Mouse (Mus musculus): Measurements from ENCODE around the gene Ica1. TPM values are rescaled to one million over a fixed set of nuclear protein-coding genes. Genes with fewer than 3 reads are reported as not detected.

Gene Ica1
- polyA plus RNA-seq, 2 experiments from 2014 or later, result 4.0 to 4.3 TPM

- ATAC-seq, result no peak
Observed at GRCm38 (mm10) chr6:8741659-8742058, 36.6 kb downstream of the Ica1 start.

DNA sequence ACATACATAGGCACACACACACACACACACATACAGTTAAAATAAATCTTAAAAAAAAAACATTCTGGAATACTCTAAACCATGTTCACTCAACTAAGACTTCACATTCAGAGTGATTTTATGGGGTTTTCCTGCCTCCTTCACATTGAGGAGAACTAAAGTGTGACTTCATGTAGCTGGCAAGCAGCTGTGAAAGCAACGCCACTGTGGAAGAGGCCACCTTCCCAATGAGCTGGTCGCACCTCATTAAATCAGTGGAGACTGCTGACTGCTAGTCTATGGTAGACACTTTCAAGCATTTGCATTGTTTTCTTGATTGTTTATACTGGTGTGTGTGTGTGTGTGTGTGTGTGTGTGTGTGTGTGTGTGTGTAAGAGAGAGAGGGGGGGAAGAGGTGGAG is 38.2 kb downstream of the Ica1 start:
- ATAC-seq, result no peak

DNA sequence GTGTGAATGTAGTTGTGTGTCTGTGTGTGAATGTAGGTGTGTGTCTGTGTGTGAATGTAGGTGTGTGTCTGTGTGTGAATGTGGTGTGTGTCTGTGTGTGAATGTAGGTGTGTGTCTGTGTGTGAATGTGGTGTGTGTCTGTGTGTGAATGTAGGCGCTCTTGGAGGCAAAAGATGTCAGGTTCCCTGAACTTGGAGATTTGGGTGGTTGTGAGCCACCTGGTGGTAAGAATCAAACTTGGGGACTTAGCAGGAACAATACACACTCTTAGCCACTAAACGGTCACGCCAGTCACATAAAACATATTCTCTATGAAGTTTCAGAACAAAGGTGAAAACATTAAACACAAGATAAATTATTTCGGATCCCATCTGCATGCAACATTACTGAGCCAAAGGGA is 39.9 kb downstream of the Ica1 start:
- ATAC-seq, result no peak

DNA sequence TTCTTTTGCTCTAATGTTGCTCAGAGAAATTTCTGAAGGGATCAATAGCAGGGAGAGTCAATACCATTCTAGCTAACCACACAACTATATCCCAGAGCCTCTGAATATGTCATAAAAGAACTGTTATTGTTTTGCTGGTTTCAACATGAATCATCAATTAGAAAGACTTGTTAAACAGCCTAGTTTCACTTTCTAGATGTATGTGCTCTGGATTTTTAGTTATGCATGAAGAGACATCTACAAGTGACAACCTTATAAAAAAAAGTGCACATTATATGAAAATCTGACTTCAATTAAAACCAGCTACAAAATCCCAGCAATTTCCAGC is 41.8 kb downstream of the Ica1 start:
- peak; percentile 4 for ATAC-seq

DNA sequence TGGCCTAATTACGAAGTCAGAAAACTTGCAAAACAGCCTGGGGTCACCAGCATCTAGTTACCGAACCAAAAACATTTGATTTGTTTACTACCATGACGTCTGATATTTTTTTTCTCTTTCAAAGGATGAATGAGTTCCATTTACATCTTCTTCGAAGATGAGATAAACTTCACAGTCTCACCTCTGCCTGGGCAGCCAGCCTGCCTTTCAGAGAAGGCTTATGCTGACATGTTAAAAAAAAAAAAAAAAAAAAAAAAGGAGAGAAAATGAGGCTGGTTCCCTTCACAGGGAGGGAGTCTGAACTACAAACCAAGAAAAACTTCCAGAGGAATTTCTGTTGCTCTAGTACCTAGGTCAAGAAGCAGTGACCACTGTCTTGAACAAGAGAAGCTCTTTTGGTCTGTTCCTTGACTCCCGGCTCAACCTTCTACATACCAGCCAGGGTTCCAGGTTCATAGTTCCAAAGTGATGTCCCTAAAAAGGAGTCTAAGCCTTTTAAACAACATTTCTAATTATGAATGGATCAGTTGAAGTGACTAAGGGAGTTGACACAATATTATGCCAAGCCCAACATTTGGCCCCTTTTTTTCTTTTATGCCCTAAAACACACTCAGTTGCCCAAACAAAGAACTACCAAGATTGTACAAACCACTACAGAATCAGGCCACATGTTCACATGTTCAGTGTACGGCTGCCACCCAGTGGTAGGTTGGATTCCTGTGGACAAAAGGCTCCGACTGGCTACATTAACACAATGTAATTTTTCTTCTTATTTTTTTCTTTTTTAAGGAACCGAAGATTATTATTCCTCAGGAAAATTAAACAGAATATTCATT is 42.4 kb downstream of the Ica1 start:
- peak; percentile 78 for ATAC-seq

GRCm38 (mm10) chr6:8735044-8735443 is 43.2 kb downstream of the Ica1 start:
- ATAC-seq, result peak; percentile 50

DNA sequence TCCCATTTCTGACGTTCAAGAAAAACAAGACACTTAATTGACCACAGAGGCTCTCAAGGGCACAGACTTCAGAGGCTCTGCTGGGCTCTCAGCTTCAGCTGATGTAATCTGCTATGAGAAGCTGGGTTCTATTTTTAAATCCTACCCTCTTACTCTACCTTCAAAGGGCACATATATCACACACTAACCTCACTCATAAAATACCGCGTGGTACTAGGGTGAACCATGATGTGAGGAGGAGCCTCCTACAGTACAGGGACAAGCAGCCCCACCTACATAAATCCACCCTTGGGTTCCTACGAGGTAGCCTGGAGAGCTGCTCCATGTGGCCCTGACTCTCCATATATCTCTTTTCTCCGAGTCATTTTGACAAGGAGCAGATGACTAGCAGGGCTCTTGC is 45.8 kb downstream of the Ica1 start:
- no peak for ATAC-seq

DNA sequence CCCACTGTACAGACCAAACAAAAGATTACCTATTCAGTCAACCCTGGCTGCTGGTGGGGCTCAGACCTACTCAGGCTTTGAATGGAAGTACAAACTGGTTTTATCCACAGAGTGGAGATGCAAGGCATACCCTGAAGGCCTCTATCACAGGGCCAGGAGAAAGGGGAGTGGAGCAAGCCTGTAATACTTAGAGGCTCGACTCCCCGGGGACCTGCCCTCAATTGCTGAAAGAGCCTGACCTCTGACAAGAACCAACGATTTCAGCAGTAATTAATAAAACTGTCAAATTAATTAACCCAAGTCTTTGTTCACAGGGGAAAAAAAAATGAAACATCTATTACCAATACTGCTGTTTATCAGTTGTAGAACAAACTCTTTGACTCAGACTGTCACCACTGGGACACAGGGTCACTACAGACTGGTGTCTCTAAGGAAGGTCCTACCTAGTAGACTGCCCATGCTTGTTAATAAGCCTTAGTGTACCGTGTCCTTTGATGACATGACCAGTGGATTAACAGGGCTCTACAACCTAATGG is 46.6 kb downstream of the Ica1 start:
- no peak for ATAC-seq

- ATAC-seq, result no peak
Observed at GRCm38 (mm10) chr6:8730433-8730832, 47.9 kb downstream of the Ica1 start.

DNA sequence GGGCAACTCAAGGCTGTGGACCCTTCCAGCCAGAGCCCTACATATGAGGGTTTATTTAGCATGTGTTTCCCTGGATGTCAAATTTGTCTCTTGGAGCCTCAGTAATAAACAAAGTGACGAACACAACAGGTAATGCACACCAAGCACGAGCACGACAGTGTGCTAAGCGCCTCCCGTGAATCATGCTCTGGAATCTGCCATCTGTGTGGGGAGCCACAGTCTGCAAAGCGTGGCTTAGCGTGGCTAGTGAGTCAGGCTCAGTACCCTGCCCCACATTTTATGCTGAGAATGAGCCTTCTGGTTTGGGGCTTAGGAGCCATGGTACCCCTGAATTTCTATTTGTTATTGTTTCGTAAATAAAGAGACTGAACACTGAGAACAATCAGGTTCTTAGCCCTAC is 50.5 kb downstream of the Ica1 start:
- no peak for ATAC-seq

DNA sequence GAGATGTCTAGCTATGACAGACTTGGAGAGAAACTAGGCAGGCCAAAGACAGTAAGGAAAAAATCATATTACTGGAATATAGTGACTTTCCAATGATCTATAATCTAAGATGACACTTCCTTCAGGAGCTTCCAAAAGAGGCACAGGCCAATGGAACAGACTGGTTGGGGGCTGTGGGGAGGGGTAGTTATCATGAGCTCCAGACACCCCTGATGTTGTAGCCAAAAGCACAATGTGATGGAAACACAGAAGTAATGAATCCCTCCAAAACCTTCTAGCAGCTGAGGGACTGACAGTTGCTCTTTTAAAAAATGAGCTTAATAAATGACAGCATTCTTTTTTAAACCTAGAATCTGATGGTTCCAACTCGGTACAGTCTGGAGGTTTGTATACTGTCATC is 52.7 kb downstream of the Ica1 start:
- no peak for ATAC-seq

- no peak for ATAC-seq
Observed at GRCm38 (mm10) chr6:8719692-8720091, 58.6 kb downstream of the Ica1 start.

DNA sequence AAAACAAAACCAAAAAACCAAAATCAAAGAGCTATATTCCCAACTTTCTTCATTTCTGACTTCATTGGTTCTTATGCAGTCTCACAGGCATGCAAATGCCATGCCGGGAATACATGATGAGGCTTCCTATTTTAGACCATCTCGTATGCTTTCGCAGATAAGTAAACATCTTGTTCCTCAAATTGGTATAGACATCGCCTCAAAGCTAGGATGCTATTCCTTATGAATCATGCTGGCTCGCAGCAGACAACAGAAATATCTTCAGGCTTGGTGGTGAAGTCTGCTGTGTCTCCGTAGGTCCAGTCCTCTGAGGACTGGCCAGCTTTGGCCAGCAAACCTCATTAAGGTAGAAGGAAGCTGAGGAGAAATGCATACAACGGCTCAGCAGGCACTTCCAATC is 60.3 kb downstream of the Ica1 start:
- ATAC-seq, result no peak

GRCm38 (mm10) chr6:8716539-8716938 is 61.7 kb downstream of the Ica1 start:
- no peak for ATAC-seq

GRCm38 (mm10) chr6:8711246-8711645 is 67.0 kb downstream of the Ica1 start:
- no peak for ATAC-seq

DNA sequence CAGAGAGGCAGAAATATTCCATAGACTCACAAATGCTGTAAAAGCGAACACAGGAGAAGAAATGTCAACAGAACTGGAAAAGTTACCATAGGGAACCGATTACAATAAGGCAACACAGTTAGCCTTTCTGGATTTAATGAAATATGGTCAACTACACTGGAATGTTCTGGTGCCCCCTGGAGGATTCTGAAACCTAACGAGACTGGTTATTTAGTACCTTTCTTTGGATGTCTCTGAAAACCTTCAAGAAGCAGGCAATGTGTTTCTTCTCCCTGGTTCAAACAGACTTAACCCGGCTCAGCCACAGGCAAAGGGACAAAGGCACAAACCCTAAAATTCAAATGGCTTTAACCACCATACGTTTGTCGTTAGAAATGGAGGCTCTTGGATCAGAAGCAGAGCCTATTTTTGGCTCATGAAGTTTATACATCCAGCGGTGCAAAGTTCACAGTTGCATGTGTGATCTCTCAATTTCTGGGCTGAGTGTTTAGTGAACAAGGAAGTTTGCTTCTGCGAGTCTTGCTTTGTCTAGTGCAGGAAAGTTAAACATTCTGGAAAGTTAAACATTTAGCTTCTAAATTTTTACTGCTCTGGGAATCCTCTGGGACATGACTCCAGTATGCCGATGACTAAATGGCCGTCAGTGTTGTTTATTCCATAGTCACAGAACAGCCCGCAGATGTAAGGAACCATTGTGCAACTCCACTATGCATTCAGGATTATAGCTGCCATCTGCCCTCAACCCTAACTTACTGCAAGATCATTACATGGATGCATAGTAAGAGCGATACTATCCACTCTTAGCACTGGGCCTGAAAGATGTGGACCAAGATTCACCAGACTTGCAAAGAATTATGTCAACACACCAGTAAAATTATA is 83.4 kb downstream of the Ica1 start:
- ATAC-seq, result peak; percentile 80

DNA sequence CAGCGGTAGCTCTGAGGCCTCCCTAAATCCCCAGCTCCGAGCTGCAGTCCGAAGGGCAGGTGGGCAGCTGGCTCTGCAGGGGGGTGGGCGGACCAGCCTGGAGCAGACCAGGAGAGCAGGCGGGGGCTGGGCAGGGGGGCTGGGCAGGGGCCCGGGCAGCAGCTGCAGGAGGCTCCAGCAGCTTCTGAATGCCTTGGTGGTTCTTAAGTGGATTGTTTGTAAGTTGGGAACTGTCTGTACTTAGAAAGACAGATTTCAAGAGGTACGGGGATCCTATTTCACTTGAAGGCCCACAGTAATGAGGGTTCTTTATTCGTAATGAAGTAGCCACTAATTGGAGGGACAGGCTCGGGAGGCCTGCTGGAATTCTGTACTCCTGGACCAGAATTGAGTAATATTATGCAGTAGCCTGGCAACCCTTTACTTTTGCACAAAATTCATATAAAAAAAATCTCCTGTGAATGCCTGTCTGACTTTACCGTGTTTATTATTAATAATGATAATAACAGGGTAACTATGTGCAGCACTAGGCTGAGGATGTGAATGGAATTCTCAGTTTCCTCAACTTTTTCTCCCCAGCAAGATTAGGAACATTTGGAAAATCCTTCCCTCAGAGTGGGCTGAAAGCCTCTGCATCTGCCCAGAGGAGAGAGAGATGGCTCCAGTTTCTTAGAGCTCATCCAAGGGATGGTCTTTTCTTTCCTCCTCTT is 84.2 kb downstream of the Ica1 start:
- no peak for ATAC-seq

DNA sequence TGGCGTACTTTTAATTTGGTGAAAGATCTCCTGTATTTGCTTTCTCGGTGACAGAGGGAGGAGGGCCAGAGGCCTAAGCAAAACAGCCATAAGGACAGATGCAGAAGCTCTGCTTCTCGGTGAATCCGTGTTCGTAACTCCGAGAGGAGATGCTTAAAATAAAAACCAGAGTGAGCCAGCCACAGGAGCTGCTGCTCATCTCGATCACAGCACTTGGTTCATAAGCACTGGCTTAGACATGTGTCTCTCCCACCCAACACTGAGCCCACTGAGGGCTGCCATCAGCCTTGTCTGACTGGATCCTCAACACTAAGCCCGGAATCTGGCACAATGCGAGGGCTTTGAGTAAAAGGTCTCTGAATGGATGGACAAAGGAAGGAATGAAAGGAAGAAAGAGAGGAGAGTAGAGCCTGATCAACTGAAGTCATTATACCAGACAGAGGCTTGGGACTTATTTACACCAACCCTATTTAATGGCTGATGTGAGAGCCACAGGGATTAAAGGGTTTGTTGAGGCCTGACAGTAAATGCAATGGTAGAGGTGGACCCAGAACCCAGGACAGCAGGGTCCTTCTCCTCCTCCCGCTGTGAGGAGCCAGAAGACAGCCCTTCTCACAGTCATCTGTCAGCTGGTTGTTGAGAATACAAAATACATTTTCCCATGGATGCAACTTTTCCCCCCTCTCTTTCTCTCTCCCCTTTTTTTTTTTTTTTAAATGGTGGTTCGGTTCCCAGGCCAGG is 85.0 kb downstream of the Ica1 start:
- ATAC-seq, result no peak

- ATAC-seq, result peak; percentile 50
Observed at GRCm38 (mm10) chr6:8691199-8691975, 86.9 kb downstream of the Ica1 start.

GRCm38 (mm10) chr6:8690441-8690840 is 87.8 kb downstream of the Ica1 start:
- ATAC-seq, result no peak
